Mouse (Mus musculus): ENCODE results near the gene Map2k5. TPM values are rescaled to one million over a fixed set of nuclear protein-coding genes. Genes with fewer than 3 reads are reported as not detected.

The Map2k5 gene
- polyA plus RNA-seq, 1 experiment, result 27.7 TPM

GRCm38 (mm10) chr9:63395612-63396011 lies 17.9 kb upstream of the Map2k5 start:
- no peak for DNase-seq (ENCODE audit: low read depth in 1 of 2, low spot score in 2 of 2)
- peaks cover 6% of the 10 kb centered on the region for H3K4me1 ChIP-seq (ENCODE audit: control insufficient read depth, insufficient read depth, insufficient read length)
- TF ChIP-seq CTCF (IDR thresholded peaks at IDR 0.05; ENCODE audit: extremely low read depth, insufficient read depth, insufficient read length, insufficient replicate concordance) (no peak), POLR2A (IDR thresholded peaks at IDR 0.05; ENCODE audit: low read depth, low read length) (no peak)
- no peak overlapping the region for H3K4me3 ChIP-seq (ENCODE audit: extremely low read depth, insufficient read depth, insufficient read length)
- no peaks in the 10 kb centered on the region for H3K27me3 ChIP-seq (ENCODE audit: control insufficient read depth, insufficient read depth, low read length)
- H3K27ac ChIP-seq (ENCODE audit: insufficient read depth, low read length), result no peak overlapping the region
- 91% methylated on average over 7 of the region's 7 CpGs for WGBS
- no peaks in the 10 kb centered on the region for H3K36me3 ChIP-seq (ENCODE audit: control insufficient read depth, insufficient read depth, low read length)

- Histone ChIP-seq H3K27ac (ENCODE audit: insufficient read depth, low read length) (no peak overlapping the region), H3K27me3 (ENCODE audit: control insufficient read depth, insufficient read depth, low read length) (no peaks in the 10 kb centered on the region), H3K36me3 (ENCODE audit: control insufficient read depth, insufficient read depth, low read length) (no peaks in the 10 kb centered on the region), H3K4me1 (ENCODE audit: control insufficient read depth, insufficient read depth, insufficient read length) (no peaks in the 10 kb centered on the region), H3K4me3 (ENCODE audit: extremely low read depth, insufficient read depth, insufficient read length) (no peak overlapping the region)
- TF ChIP-seq POLR2A (IDR thresholded peaks at IDR 0.05; ENCODE audit: low read depth, low read length) (no peak), CTCF (IDR thresholded peaks at IDR 0.05; ENCODE audit: extremely low read depth, insufficient read depth, insufficient read length, insufficient replicate concordance) (no peak)
- DNase-seq (ENCODE audit: low read depth in 1 of 2, low spot score in 2 of 2), result no peak
- 77% methylated on average over 2 of the region's 2 CpGs for WGBS
Measured at GRCm38 (mm10) chr9:63391307-63391706, 13.6 kb upstream of the Map2k5 start.

GRCm38 (mm10) chr9:63382761-63383160 lies 5.1 kb upstream of the Map2k5 start:
- Histone ChIP-seq H3K4me3 (ENCODE audit: extremely low read depth, insufficient read depth, insufficient read length) (no peak overlapping the region), H3K27ac (ENCODE audit: insufficient read depth, low read length) (no peak overlapping the region), H3K4me1 (ENCODE audit: control insufficient read depth, insufficient read depth, insufficient read length) (no peaks in the 10 kb centered on the region; the same call in 1 of the 2 replicates), H3K36me3 (ENCODE audit: control insufficient read depth, insufficient read depth, low read length) (no peaks in the 10 kb centered on the region), H3K27me3 (ENCODE audit: control insufficient read depth, insufficient read depth, low read length) (no peaks in the 10 kb centered on the region)
- 68% methylated on average over 4 of the region's 4 CpGs for WGBS
- TF ChIP-seq POLR2A (IDR thresholded peaks at IDR 0.05; ENCODE audit: low read depth, low read length), result no peak
- TF ChIP-seq CTCF (IDR thresholded peaks at IDR 0.05; ENCODE audit: extremely low read depth, insufficient read depth, insufficient read length, insufficient replicate concordance), result no peak
- DNase-seq (ENCODE audit: low read depth in 1 of 2, low spot score in 2 of 2), result no peak

- TF ChIP-seq POLR2A (IDR thresholded peaks at IDR 0.05; ENCODE audit: low read depth, low read length) (no peak), CTCF (IDR thresholded peaks at IDR 0.05; ENCODE audit: extremely low read depth, insufficient read depth, insufficient read length, insufficient replicate concordance) (no peak)
- Histone ChIP-seq H3K36me3 (ENCODE audit: control insufficient read depth, insufficient read depth, low read length) (no peaks in the 10 kb centered on the region), H3K27ac (ENCODE audit: insufficient read depth, low read length) (no peak overlapping the region), H3K4me3 (ENCODE audit: extremely low read depth, insufficient read depth, insufficient read length) (no peak overlapping the region), H3K27me3 (ENCODE audit: control insufficient read depth, insufficient read depth, low read length) (no peaks in the 10 kb centered on the region), H3K4me1 (ENCODE audit: control insufficient read depth, insufficient read depth, insufficient read length) (peaks cover 2% of the 10 kb centered on the region)
- DNase-seq (ENCODE audit: low read depth in 1 of 2, low spot score in 2 of 2), result no peak
- WGBS, result 90% methylated on average over 3 of the region's 3 CpGs
Measured at GRCm38 (mm10) chr9:63380326-63380725, 2.6 kb upstream of the Map2k5 start.

- DNase-seq (ENCODE audit: low read depth in 1 of 2, low spot score in 2 of 2), result no peak
- H3K4me3 ChIP-seq (ENCODE audit: extremely low read depth, insufficient read depth, insufficient read length), result peak overlapping the region; percentile 66
- H3K27ac ChIP-seq (ENCODE audit: insufficient read depth, low read length), result 0 out of 2 replicates have a peak overlapping the region, but pooled peaks have one; percentile 63
- peaks cover 3% of the 10 kb centered on the region; the same call in 1 of the 2 replicates for H3K36me3 ChIP-seq (ENCODE audit: control insufficient read depth, insufficient read depth, low read length)
- H3K27me3 ChIP-seq (ENCODE audit: control insufficient read depth, insufficient read depth, low read length), result no peaks in the 10 kb centered on the region
- peaks cover 2% of the 10 kb centered on the region for H3K4me1 ChIP-seq (ENCODE audit: control insufficient read depth, insufficient read depth, insufficient read length)
- no peak for TF ChIP-seq CTCF (IDR thresholded peaks at IDR 0.05; ENCODE audit: extremely low read depth, insufficient read depth, insufficient read length, insufficient replicate concordance)
- no peak for TF ChIP-seq POLR2A (IDR thresholded peaks at IDR 0.05; ENCODE audit: low read depth, low read length)
- 21% methylated on average over 8 of the region's 8 CpGs for WGBS
Measured at GRCm38 (mm10) chr9:63378174-63378573, 472 bp upstream of the Map2k5 start.

GRCm38 (mm10) chr9:63373315-63373714 lies 4.4 kb downstream of the Map2k5 start:
- 85% methylated on average over 2 of the region's 2 CpGs for WGBS
- TF ChIP-seq POLR2A (IDR thresholded peaks at IDR 0.05; ENCODE audit: low read depth, low read length), result no peak
- no peak for DNase-seq (ENCODE audit: low read depth in 1 of 2, low spot score in 2 of 2)
- Histone ChIP-seq H3K4me3 (ENCODE audit: extremely low read depth, insufficient read depth, insufficient read length) (no peak overlapping the region), H3K36me3 (ENCODE audit: control insufficient read depth, insufficient read depth, low read length) (peaks cover 10% of the 10 kb centered on the region), H3K4me1 (ENCODE audit: control insufficient read depth, insufficient read depth, insufficient read length) (peaks cover 2% of the 10 kb centered on the region), H3K27me3 (ENCODE audit: control insufficient read depth, insufficient read depth, low read length) (no peaks in the 10 kb centered on the region), H3K27ac (ENCODE audit: insufficient read depth, low read length) (no peak overlapping the region)

GRCm38 (mm10) chr9:63372541-63372940 lies 5.2 kb downstream of the Map2k5 start:
- H3K27ac ChIP-seq (ENCODE audit: insufficient read depth, low read length), result no peak overlapping the region
- WGBS, result 91% methylated on average over 8 of the region's 8 CpGs
- H3K36me3 ChIP-seq (ENCODE audit: control insufficient read depth, insufficient read depth, low read length), result peaks cover 10% of the 10 kb centered on the region
- no peaks in the 10 kb centered on the region for H3K27me3 ChIP-seq (ENCODE audit: control insufficient read depth, insufficient read depth, low read length)
- H3K4me3 ChIP-seq (ENCODE audit: extremely low read depth, insufficient read depth, insufficient read length), result no peak overlapping the region
- no peak for DNase-seq (ENCODE audit: low read depth in 1 of 2, low spot score in 2 of 2)
- TF ChIP-seq CTCF (IDR thresholded peaks at IDR 0.05; ENCODE audit: extremely low read depth, insufficient read depth, insufficient read length, insufficient replicate concordance), result no peak
- H3K4me1 ChIP-seq (ENCODE audit: control insufficient read depth, insufficient read depth, insufficient read length), result peaks cover 2% of the 10 kb centered on the region; the same call in 1 of the 2 replicates
